Mouse (Mus musculus): Measurements from ENCODE around the gene Chn2. TPM values are rescaled to one million over a fixed set of nuclear protein-coding genes. Genes with fewer than 3 reads are reported as not detected.

Gene Chn2
- polyA plus RNA-seq, 1 experiment from 2014 or later = 13.4 TPM

DNA sequence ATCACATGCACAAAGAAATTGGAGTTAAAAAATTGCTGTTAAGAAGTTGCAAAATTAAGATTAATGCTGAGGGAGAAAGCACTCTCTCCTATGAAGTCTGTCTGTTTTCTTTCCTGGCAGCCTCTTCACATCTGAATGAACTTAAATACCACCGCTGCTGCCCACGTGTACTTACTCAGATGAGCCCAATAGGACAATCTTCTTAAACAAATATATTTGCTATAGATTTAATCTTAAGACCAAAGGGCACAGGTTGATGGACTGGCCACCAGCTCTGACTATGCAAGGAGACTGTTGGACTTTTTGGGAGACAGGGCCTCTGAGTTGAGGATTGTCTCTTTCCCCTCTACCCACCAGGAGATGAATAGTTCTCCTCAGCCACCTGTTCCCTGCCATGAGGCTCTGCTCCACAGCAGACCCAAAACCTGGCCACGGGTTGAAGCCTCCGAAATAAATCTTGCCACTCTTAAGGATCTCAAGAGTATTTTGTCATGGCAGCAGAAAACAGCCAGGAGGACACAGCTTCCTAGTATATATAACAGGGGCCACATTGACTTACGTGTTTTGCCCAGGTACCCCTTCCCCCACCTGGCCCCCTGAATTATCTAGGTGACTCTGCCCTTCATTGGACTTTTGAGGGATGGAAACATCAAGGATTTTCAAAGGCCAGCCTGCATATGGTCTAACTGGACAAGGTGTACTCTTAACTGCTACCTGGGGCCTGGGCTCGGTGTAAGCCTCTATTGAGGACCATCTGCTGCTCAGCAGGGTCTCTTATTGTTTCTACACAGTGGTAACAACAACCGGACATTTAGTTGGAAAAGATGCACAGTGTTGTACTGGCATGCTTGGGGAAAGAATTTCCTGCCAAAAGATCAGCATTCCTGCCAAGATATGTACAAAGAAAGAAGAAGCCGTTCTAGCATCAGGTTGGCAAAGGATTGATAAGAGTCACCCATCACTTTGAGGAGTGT is 6.7 kb downstream of the Chn2 start:
- 85% methylated on average over 8 of the region's 8 CpGs for WGBS
- H3K36me3 ChIP-seq = no peaks in the 10 kb centered on the region
- H3K4me1 ChIP-seq (replicated peaks) = peaks cover 18% of the 10 kb centered on the region
- DNase-seq (ENCODE audit: low spot score) = no peak
- no peaks in the 10 kb centered on the region for H3K9me3 ChIP-seq
- H3K27ac ChIP-seq = no peak overlapping the region
- no peak overlapping the region for H3K4me3 ChIP-seq
- H3K27me3 ChIP-seq (ENCODE audit: insufficient read depth, poor library complexity, severe bottlenecking) = peaks cover 27% of the 10 kb centered on the region

DNA sequence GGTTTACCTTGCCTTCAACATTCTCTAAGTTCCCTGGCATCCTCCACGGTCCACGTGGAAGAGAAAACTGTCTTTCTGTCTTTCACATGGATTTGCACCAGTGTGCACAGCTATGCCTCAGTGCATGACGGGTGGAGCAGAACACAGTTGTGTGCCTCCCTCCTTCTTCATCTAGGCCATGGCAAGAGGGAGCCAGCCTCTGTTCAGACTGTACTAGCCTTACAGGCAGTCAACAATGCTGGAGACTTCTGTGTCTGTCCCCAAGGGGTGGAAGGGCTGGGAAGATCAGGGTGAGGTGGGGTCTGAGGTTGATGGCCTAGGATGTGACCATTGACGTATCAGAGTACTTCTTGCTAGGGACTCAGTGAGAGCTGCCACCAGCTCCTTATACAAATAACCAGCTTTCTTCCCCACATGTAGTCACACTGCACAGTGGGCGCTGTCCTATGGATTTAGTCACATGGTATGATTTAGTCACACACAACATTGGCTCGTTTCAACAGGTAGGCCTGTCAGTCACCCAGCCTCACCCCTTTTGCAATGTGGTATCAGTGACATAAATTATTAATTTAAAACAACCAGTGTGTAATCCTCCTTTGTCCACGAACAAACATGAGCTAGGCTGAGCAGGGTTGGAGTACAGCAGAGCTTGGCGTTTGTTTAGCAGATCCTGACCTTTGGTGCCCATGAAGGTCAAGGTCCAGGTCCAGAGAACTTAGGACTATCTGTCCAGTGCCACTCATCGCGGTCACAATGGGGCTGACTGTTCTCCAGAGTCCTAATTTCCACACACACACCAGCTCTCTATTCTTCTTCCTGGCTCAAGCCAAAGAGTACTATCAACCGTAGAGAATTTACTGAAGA is 7.8 kb downstream of the Chn2 start:
- peaks cover 16% of the 10 kb centered on the region for H3K27me3 ChIP-seq (ENCODE audit: insufficient read depth, poor library complexity, severe bottlenecking)
- DNase-seq (ENCODE audit: low spot score) = peak; percentile 35
- peaks cover 14% of the 10 kb centered on the region for H3K4me1 ChIP-seq (replicated peaks)
- no peak overlapping the region for H3K4me3 ChIP-seq
- H3K9me3 ChIP-seq = no peaks in the 10 kb centered on the region
- no peaks in the 10 kb centered on the region for H3K36me3 ChIP-seq
- WGBS = 73% methylated on average over 11 of the region's 11 CpGs
- H3K27ac ChIP-seq = no peak overlapping the region; the same call in 1 of the 2 replicates

DNA sequence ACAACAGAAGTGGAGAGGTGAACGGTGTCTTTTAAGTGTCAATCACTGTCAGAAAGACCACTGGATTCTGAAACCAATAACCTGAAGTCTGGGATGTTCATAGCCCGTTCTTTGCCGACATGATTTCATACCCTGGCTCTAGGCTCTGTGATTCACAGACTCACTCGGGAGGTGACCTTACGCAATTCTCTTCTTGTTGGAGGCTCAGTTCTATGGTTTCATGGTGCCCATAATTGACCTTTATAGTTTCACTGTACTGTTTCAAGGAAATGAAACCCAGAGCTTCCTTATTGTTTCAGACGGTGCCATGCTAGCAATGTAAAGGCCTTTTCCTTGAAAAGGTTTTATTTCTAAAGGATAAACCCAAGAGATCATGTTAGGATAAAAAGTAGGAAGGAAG is 9.4 kb downstream of the Chn2 start:
- DNase-seq (ENCODE audit: low spot score) = no peak
- Histone ChIP-seq H3K27ac (no peak overlapping the region), H3K4me3 (no peak overlapping the region), H3K9me3 (no peaks in the 10 kb centered on the region), H3K4me1 (replicated peaks) (peaks cover 13% of the 10 kb centered on the region), H3K36me3 (no peaks in the 10 kb centered on the region), H3K27me3 (ENCODE audit: insufficient read depth, poor library complexity, severe bottlenecking) (no peaks in the 10 kb centered on the region)
- WGBS = 88% methylated on average over 6 of the region's 6 CpGs

DNA sequence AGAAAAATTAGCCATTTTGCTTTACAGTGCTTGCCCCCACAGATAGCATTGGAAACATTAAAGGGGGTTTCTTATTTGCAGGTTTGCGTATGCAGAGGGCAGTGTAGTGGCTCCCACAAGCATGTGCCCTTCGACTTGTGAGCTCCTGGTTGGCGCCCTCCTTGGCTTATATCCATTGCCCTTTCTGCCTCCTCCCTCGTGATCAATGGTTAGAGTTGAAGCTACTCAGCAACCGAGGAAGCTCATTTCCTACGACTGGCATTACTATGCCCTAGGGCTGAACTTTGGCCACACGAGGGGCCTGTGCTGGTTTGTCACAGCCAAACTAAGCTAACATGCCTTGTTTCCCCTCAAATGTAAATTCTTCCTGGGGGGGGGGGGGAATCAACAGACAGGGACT is 11.8 kb downstream of the Chn2 start:
- 67% methylated on average over 7 of the region's 7 CpGs for WGBS
- Histone ChIP-seq H3K4me1 (replicated peaks) (peaks cover 13% of the 10 kb centered on the region), H3K9me3 (no peaks in the 10 kb centered on the region), H3K27ac (no peak overlapping the region), H3K4me3 (no peak overlapping the region), H3K36me3 (no peaks in the 10 kb centered on the region), H3K27me3 (ENCODE audit: insufficient read depth, poor library complexity, severe bottlenecking) (no peaks in the 10 kb centered on the region)
- DNase-seq (ENCODE audit: low spot score) = no peak

DNA sequence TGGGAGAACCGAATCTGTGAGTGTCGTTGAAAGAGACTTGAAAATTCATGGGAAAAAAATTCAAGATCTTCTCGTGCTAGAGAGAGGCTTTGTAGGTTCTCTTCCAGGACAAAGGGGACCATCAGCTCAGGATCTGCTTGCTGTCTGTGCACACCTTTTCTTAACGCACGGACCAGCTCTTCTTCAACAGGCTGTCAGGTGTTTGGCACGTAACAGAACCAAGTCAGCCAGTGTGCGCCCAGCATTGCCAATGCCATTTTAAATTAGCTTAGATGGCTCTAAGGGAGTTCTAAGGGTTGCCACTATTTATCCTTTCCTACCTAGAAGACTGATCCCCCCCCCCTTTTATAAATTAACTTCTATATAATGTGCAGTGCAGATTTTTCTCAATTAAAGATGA is 12.8 kb downstream of the Chn2 start:
- Histone ChIP-seq H3K4me1 (replicated peaks) (peaks cover 10% of the 10 kb centered on the region), H3K9me3 (no peaks in the 10 kb centered on the region), H3K27ac (no peak overlapping the region), H3K36me3 (no peaks in the 10 kb centered on the region), H3K27me3 (ENCODE audit: insufficient read depth, poor library complexity, severe bottlenecking) (no peaks in the 10 kb centered on the region), H3K4me3 (no peak overlapping the region)
- WGBS = 88% methylated on average over 7 of the region's 7 CpGs
- DNase-seq (ENCODE audit: low spot score) = no peak

DNA sequence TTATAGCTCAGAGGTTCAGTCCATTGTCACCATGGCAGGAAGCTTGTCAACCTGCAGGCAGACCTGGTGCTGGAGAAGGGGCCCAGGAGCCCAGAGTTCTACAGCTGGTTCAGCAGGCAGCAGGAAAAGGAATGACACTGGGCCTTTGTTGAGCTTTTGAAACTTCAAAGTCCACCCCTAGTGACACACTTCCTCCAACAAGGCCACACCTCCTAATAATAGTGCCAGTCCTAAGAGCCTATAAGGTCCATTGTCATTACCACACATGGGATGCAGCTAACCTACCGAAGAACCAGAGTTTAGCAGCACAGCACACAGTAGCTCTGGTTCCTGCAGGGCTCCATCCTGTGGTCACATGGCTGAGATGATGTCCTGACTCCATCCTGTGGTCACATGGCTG is 13.3 kb downstream of the Chn2 start:
- Histone ChIP-seq H3K4me3 (no peak overlapping the region), H3K27ac (no peak overlapping the region), H3K27me3 (ENCODE audit: insufficient read depth, poor library complexity, severe bottlenecking) (no peaks in the 10 kb centered on the region), H3K4me1 (replicated peaks) (peaks cover 4% of the 10 kb centered on the region; the same call in 1 of the 2 replicates), H3K9me3 (no peaks in the 10 kb centered on the region), H3K36me3 (no peaks in the 10 kb centered on the region)
- no peak for DNase-seq (ENCODE audit: low spot score)
- WGBS = 85% methylated on average over 1 of the region's 1 CpGs

DNA sequence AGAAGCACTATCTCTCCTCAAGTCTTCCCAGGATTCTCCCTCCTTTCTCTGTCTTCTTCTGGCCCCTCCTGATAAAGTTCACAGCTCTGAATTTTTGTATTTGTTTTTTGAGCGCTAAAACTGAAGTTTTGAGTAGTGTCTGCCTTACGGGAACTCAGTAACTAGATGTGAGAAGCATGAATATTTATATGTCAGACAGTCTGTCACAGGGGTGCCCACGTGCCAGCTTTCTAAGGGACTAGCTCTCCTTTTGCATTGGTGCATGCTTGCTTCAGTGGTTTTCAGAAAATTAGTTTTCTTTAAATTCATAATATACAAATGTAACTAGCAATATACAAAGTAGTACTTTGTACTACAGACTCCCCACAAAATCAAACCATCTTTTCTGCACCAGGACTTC is 14.0 kb downstream of the Chn2 start:
- no peaks in the 10 kb centered on the region for H3K36me3 ChIP-seq
- WGBS = 91% methylated on average over 3 of the region's 3 CpGs

DNA sequence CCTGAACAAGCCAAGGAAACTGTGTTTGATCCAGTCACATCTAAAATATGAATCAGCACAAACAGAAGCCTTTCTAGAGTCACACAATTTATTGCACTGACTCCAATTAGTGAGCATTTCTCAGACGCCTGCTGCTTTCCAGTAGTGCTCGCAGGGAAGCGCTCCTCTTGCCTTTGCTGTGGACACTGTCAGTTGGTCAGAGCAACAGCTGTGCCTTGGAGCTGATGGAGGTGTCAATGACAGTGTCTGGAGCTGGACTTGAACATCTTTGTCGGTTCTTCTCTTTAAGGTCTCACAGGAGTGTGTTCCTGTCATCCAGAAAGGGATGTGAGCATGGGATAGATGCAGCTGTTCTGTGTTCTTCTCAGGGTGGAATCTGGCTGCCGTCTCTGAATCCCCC is 16.0 kb downstream of the Chn2 start:
- no peaks in the 10 kb centered on the region for H3K27me3 ChIP-seq (ENCODE audit: insufficient read depth, poor library complexity, severe bottlenecking)
- no peak overlapping the region for H3K4me3 ChIP-seq
- H3K36me3 ChIP-seq = no peaks in the 10 kb centered on the region
- no peak overlapping the region for H3K27ac ChIP-seq
- WGBS = 84% methylated on average over 5 of the region's 5 CpGs
- peaks cover 4% of the 10 kb centered on the region; the same call in 1 of the 2 replicates for H3K4me1 ChIP-seq (replicated peaks)
- no peaks in the 10 kb centered on the region for H3K9me3 ChIP-seq
- no peak for DNase-seq (ENCODE audit: low spot score)

More for the DNA sequence above, 14.0 kb downstream of the Chn2 start:
- Histone ChIP-seq H3K27ac (no peak overlapping the region), H3K4me3 (no peak overlapping the region), H3K27me3 (ENCODE audit: insufficient read depth, poor library complexity, severe bottlenecking) (no peaks in the 10 kb centered on the region), H3K4me1 (replicated peaks) (peaks cover 4% of the 10 kb centered on the region; the same call in 1 of the 2 replicates), H3K9me3 (no peaks in the 10 kb centered on the region)
- no peak for DNase-seq (ENCODE audit: low spot score)

DNA sequence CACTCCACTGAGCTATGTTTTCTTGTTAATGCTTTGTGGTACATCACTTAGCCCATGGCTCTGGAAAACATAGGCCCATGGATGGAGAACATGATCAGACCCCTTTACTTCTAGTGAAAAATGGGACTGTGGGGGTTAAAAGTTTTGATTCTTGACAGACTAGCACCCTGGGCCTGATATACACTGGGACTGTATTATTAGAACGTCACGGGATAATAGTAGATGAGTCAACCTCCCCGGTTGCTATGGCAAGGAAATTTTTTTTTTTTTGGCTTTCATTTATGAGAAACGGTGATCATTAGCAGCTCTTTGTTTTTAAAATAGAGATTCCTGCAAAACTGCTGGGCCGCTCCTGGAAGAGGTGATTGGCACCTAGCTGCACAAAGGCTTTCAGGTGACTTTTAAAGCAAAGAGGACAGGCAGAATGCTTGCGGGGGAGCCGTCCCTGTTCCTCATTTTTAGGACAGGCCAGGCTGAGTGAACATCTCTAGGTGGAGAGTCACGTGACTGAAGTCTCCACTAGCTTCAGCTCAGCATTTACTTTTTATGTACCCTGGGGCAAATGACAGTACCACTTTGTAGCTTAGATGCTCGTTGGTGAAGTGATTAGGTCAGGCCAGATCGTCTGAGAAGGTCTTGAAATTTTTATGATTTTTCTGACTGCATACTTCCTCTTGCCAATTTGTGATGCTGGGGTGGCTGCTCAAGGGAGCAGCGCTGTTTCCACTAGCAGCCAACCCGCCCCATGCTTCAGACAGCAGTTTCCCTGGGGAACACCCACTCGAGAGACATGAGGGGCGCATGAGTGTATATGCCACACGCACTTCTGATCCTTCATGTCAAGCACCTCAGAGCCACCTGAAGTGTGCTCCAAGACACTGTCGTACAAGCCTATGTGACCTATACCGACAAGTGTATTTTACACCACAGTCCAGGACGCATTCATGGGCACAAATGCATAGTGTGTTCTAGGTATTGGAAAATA is 17.5 kb downstream of the Chn2 start:
- WGBS = 82% methylated on average over 18 of the region's 18 CpGs
- H3K9me3 ChIP-seq = no peaks in the 10 kb centered on the region

DNA sequence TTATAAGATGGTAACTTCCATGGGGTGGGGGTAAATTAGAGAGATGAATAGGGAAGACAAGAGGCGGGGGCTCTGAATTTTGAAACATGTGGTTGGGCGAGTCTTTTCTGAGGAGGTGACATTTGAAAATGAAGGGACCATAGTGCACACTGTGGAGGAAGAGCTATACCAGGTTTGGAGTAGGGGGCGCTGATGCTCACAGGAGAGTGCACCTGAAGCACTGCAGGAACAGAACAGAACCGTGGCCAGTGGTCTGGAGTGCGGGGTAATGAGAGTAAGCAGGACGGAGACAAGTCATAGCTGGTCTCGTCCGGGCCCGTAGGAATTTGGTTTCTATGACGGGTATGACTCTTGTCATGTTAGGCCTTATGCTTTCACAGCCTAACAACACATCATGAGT is 18.3 kb downstream of the Chn2 start:
- no peak overlapping the region for H3K4me3 ChIP-seq
- no peak for DNase-seq (ENCODE audit: low spot score)
- WGBS = 76% methylated on average over 10 of the region's 10 CpGs
- no peaks in the 10 kb centered on the region for H3K27me3 ChIP-seq (ENCODE audit: insufficient read depth, poor library complexity, severe bottlenecking)
- H3K36me3 ChIP-seq = no peaks in the 10 kb centered on the region
- no peak overlapping the region for H3K27ac ChIP-seq
- H3K4me1 ChIP-seq (replicated peaks) = peaks cover 5% of the 10 kb centered on the region; the same call in 1 of the 2 replicates
- no peaks in the 10 kb centered on the region for H3K9me3 ChIP-seq

More for the DNA sequence above, 17.5 kb downstream of the Chn2 start:
- H3K36me3 ChIP-seq = no peaks in the 10 kb centered on the region
- no peaks in the 10 kb centered on the region for H3K27me3 ChIP-seq (ENCODE audit: insufficient read depth, poor library complexity, severe bottlenecking)
- no peak overlapping the region for H3K4me3 ChIP-seq
- no peak overlapping the region for H3K27ac ChIP-seq
- no peak for DNase-seq (ENCODE audit: low spot score)
- H3K4me1 ChIP-seq (replicated peaks) = peaks cover 5% of the 10 kb centered on the region; the same call in 1 of the 2 replicates

DNA sequence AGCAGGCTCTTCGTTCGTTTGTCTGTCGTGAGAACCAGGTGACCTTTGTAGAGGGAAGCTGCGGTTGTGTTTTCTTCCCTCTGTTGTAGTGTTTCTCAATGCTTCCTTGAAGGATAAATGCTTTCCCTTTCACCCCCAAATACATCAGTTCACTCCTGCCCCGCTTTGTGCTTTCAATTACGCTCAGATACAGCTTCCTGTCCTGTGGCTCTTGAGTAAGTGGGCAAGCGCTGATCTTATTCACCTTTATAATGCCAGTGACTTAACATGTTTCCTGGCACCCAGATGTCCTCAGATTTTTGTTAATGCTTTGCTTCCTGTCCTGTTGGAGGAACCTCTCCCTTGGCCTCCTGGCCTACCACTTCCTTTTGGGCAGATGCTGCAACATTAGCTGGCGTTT is 19.5 kb downstream of the Chn2 start:
- Histone ChIP-seq H3K27me3 (ENCODE audit: insufficient read depth, poor library complexity, severe bottlenecking) (no peaks in the 10 kb centered on the region), H3K36me3 (no peaks in the 10 kb centered on the region), H3K27ac (no peak overlapping the region), H3K4me3 (no peak overlapping the region), H3K4me1 (replicated peaks) (peaks cover 5% of the 10 kb centered on the region; the same call in 1 of the 2 replicates), H3K9me3 (no peaks in the 10 kb centered on the region)
- WGBS = 77% methylated on average over 8 of the region's 8 CpGs
- DNase-seq (ENCODE audit: low spot score) = no peak

DNA sequence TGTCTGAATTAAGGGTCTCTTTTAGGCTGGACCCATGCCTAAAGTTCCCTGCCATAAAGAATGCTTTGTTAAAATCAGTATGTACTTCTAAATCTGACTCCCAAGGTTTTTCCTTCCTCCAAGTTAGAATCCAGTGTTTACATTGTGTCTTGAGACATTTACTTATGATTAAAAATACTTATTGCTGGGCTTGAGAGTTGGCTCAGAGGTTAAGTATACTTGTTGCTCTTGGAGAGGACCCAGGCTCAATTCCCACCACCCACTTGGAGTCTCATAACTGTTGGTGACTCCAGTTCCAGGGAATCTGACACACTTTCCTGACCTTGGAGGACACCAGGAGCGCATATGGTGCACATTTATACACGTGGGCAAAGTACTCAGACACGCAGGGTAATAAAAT is 20.9 kb downstream of the Chn2 start:
- H3K36me3 ChIP-seq = no peaks in the 10 kb centered on the region
- DNase-seq (ENCODE audit: low spot score) = no peak
- no peaks in the 10 kb centered on the region for H3K9me3 ChIP-seq
- H3K4me1 ChIP-seq (replicated peaks) = peaks cover 5% of the 10 kb centered on the region; the same call in 1 of the 2 replicates
- no peak overlapping the region for H3K27ac ChIP-seq
- no peaks in the 10 kb centered on the region for H3K27me3 ChIP-seq (ENCODE audit: insufficient read depth, poor library complexity, severe bottlenecking)
- H3K4me3 ChIP-seq = no peak overlapping the region
- 89% methylated on average over 3 of the region's 3 CpGs for WGBS
